Mouse (Mus musculus) heart, postnatal 0 days (tissue): ENCODE measurements around the gene Lancl1. TPM values are rescaled to one million over a fixed set of nuclear protein-coding genes. Genes with fewer than 3 reads are reported as not detected.

Experiments used
- ATAC-seq: fragments of 200-750 bp; cut with Nextera tagmentation; 2 replicates; pipeline ENCODE4 v1.8.0; 2017; ENCODE audit warnings: low read depth, moderate number of reproducible peaks, moderate library complexity; ENCODE audit not compliant: insufficient read depth
- DNase-seq: peaks from one replicate; pipeline ENCODE4 v3.0.0-alpha.2; 2016; ENCODE audit warnings: low spot score
- H3K27ac ChIP-seq: fragments of 300-500 bp; sonication (generic); 2 replicates; pipeline ENCODE4 v1.5.1; 2014; ENCODE audit warnings: low read depth, mild to moderate bottlenecking
- H3K27me3 ChIP-seq: fragments of 300-500 bp; sonication (generic); 2 replicates; pipeline ENCODE4 v1.6.1; 2014; ENCODE audit warnings: low read length, mixed read lengths; ENCODE audit not compliant: control insufficient read depth, insufficient read depth
- H3K36me3 ChIP-seq: fragments of 300-500 bp; sonication (generic); replicated peaks from 2 replicates; pipeline ENCODE4 v1.6.1; 2014; ENCODE audit warnings: low read length, mixed read lengths; ENCODE audit not compliant: control insufficient read depth, insufficient read depth
- H3K4me1 ChIP-seq: fragments of 300-500 bp; sonication (generic); 2 replicates; pipeline ENCODE4 v1.6.1; 2014; ENCODE audit warnings: antibody characterized with exemption; ENCODE audit not compliant: control insufficient read depth, insufficient read depth
- H3K4me2 ChIP-seq: fragments of 300-500 bp; sonication (generic); 2 replicates; pipeline ENCODE4 v1.6.1; 2014; ENCODE audit warnings: low read depth, mild to moderate bottlenecking, low read length, moderate library complexity
- H3K4me3 ChIP-seq: fragments of 300-500 bp; sonication (generic); 2 replicates; pipeline ENCODE4 v1.5.1; 2014; ENCODE audit warnings: low read depth, low read length
- H3K9ac ChIP-seq: fragments of 300-500 bp; sonication (generic); replicated peaks from 2 replicates; pipeline ENCODE4 v1.6.1; 2014; ENCODE audit warnings: low read depth, low read length, mixed read lengths
- H3K9me3 ChIP-seq: fragments of 300-500 bp; sonication (generic); replicated peaks from 2 replicates; pipeline ENCODE4 v1.6.1; 2016; ENCODE audit warnings: low read length; ENCODE audit not compliant: control insufficient read depth
- CTCF ChIP-seq: IDR thresholded peaks from 2 replicates; pipeline ENCODE4 v1.5.1; 2016; ENCODE audit warnings: antibody characterized with exemption, control low read depth, low read depth
- EP300 ChIP-seq: IDR thresholded peaks from 2 replicates; pipeline ENCODE4 v1.6.1; 2016; ENCODE audit warnings: antibody characterized with exemption, low read depth
- WGBS: fragments of 180-500 bp; shearing (Covaris S2); extraction: QIAGEN DNeasy Blood & Tissue Kit; methylation state at CpG from one replicate; pipeline ENCODE4 v1.1.7; 2014; 5-methylcytosine and 5-hydroxymethylcytosine counted together
- polyA plus RNA-seq: library from polyadenylated mRNA; unstranded; fragments of >200 nt; fragmentation: Nextera tagmentation; extraction: Ambion mirVana; gene quantifications from 2 replicates; pipeline ENCODE4 v1.2.1, GENCODE M21; 2015
- total RNA-seq: library from RNA; depleted of rRNA; stranded (reverse); fragments of >200 nt; gene quantifications from 2 replicates; pipeline ENCODE4 v1.2.3, GENCODE M21; 2014; ENCODE audit warnings: low replicate concordance

The Lancl1 gene
- total and polyA plus RNA-seq, 2 experiments from 2014 or later: 33.8 to 50.5 TPM

DNA sequence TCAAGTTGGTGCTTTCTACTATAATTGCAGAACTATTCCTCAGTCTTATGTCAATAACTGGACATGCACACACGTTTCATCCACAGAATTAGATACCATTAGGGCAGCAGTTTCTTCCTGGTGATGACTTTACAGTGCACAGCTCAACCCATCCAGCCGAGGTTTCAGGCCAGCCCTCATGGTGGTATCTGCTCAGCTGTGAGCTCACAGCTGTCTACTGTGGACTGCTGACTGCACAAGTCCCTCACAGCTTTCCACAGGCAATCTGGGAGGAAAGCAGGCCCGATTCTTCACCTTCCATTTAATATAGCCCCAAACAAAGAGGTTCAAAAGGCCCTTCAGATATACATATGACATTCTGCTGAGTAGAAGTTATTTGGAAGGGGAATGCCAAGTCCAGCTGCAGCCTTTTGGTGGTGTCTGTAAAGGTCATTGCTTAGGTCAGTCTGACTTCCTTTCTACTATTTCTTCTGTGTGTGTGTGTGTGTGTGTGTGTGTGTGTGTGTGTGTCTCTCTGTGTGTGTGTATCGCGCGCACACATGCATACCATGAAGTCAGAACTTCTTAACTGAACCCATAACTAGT lies 11.7 kb downstream of the Lancl1 start:
- Histone ChIP-seq H3K4me2 (no peak overlapping the region), H3K9me3 (no peaks in the 10 kb centered on the region), H3K27me3 (no peaks in the 10 kb centered on the region), H3K36me3 (peaks cover 48% of the 10 kb centered on the region), H3K4me1 (no peaks in the 10 kb centered on the region), H3K9ac (no peak overlapping the region), H3K27ac (no peak overlapping the region), H3K4me3 (no peak overlapping the region)
- WGBS: 63% methylated on average over 6 of the region's 6 CpGs
- DNase-seq (no peak), ATAC-seq (peak; percentile 47)
- TF ChIP-seq CTCF (no peak), EP300 (no peak)

DNA sequence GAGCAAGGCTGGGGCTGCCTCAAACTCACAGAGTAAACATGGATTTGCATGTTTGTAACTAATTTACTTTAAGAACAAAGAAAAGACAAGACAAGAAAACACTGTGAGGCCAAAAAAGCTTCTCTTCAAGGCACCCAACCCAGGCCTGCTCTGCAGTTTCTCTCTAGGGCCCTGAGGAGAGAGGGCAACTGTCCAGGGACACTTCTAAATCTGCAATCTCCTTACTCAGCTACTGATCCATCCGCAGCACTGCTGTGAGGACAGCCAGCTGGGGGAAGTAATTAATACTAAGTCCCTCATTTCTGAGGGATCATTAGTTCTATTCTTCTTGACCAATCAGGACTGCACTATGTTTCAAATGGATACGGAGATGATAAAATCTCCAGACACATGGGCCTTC lies 12.5 kb downstream of the Lancl1 start:
- no peak for ATAC-seq

DNA sequence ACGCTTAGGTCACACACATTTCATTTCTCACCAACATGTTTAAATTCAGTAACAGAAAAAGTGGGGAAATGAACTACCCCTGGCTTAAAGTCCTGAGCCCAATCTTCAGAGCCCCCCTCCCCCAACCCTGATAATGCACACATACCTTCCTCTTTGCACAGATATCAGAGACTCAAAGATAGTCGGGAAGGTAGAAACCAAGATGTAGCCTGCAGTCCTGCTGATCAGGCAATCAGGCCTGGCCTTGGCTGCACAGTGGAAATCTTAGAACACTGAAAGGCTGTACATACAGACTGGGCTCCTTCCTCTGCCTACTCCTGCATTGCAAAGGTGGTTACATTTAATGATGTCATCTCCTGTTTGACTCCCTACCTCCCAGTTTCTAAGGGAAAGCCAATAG lies 15.9 kb downstream of the Lancl1 start:
- DNase-seq (no peak), ATAC-seq (no peak)
- H3K9me3 ChIP-seq: no peaks in the 10 kb centered on the region
- no peak overlapping the region for H3K27ac ChIP-seq
- no peaks in the 10 kb centered on the region for H3K27me3 ChIP-seq
- no peaks in the 10 kb centered on the region for H3K4me1 ChIP-seq
- H3K4me2 ChIP-seq: no peak overlapping the region
- TF ChIP-seq CTCF (no peak), EP300 (no peak)
- H3K36me3 ChIP-seq: peaks cover 32% of the 10 kb centered on the region
- 75% methylated on average over 2 of the region's 2 CpGs for WGBS
- no peak overlapping the region for H3K4me3 ChIP-seq
- H3K9ac ChIP-seq: no peak overlapping the region

More for the DNA sequence above, 12.5 kb downstream of the Lancl1 start:
- Histone ChIP-seq H3K9me3 (no peaks in the 10 kb centered on the region), H3K27me3 (no peaks in the 10 kb centered on the region), H3K27ac (no peak overlapping the region), H3K9ac (no peak overlapping the region), H3K4me1 (no peaks in the 10 kb centered on the region), H3K4me2 (no peak overlapping the region), H3K4me3 (no peak overlapping the region), H3K36me3 (peaks cover 39% of the 10 kb centered on the region)
- 74% methylated on average over 2 of the region's 2 CpGs for WGBS
- TF ChIP-seq EP300: no peak
- TF ChIP-seq CTCF: no peak
- DNase-seq: no peak

DNA sequence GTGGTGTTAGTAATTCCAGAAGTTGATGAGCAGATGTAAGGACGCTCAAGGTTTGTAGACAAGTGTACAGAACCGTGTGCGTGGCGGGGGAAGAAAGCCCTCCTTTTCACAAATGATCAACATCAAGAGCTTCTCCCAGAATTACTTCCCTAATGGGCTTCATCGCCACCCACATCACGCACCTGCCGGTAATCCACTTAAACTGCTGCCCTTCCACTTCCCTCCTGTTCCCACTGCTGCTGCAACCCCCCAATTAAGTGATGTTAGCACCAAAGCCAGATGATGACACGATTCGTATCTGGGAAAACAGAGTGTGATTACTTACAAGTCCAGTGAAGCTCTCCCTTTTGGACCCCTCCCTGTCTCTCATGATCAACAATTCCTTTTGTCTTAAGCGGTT lies 16.6 kb downstream of the Lancl1 start:
- Histone ChIP-seq H3K27me3 (no peaks in the 10 kb centered on the region), H3K4me1 (no peaks in the 10 kb centered on the region), H3K36me3 (peaks cover 27% of the 10 kb centered on the region), H3K27ac (no peak overlapping the region), H3K9me3 (no peaks in the 10 kb centered on the region), H3K9ac (no peak overlapping the region), H3K4me2 (no peak overlapping the region), H3K4me3 (no peak overlapping the region)
- ATAC-seq (no peak), DNase-seq (no peak)
- TF ChIP-seq CTCF: no peak
- 90% methylated on average over 10 of the region's 10 CpGs for WGBS

DNA sequence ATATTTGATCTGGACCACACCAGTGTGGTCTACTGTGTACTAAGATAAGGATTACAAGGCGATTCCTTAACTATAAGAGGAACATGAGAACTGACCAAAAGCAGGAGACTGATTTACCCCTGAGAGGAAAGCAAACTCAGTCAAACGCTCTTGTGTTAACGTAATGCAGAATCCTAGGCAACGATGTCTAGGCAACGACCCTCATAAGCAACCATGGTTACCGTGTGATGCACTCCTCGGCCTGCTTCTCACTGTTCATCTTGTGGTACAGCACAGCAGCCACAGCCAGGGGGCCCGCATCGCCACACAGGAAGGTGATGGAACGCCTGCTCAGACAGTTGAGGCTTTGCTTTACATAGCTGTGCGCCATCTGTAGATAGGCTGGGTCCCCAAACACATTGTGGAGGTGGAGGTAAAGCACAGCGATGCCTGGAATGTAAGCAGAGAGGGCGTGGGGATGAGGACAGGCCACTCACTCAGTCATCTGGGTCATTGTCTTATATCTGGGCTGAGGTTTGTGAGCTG lies 18.0 kb downstream of the Lancl1 start:
- Histone ChIP-seq H3K9me3 (no peaks in the 10 kb centered on the region), H3K27ac (no peak overlapping the region), H3K9ac (no peak overlapping the region), H3K36me3 (peaks cover 19% of the 10 kb centered on the region), H3K4me1 (no peaks in the 10 kb centered on the region), H3K27me3 (no peaks in the 10 kb centered on the region), H3K4me2 (no peak overlapping the region), H3K4me3 (no peak overlapping the region)
- TF ChIP-seq EP300: no peak
- no peak for TF ChIP-seq CTCF
- ATAC-seq: no peak
- no peak for DNase-seq
- WGBS: 83% methylated on average over 13 of the region's 13 CpGs
